Mouse (Mus musculus): Measurements from ENCODE around the gene Smbd1.

- TF ChIP-seq CTCF (IDR thresholded peaks at IDR 0.05; ENCODE audit: low read depth), result no peak
- TF ChIP-seq EP300 (IDR thresholded peaks at IDR 0.05; ENCODE audit: low read depth), result no peak
Observed at GRCm38 (mm10) chr16:32813771-32814170, 3.5 kb upstream of the Smbd1 start.

Data from heart, postnatal 0 days (tissue).